Mouse (Mus musculus): ENCODE measurements around the gene Fmnl1. TPM values are rescaled to one million over a fixed set of nuclear protein-coding genes. Genes with fewer than 3 reads are reported as not detected.

Gene Fmnl1
- polyA plus RNA-seq, 1 experiment from 2014 or later, result 7.0 TPM

DNA sequence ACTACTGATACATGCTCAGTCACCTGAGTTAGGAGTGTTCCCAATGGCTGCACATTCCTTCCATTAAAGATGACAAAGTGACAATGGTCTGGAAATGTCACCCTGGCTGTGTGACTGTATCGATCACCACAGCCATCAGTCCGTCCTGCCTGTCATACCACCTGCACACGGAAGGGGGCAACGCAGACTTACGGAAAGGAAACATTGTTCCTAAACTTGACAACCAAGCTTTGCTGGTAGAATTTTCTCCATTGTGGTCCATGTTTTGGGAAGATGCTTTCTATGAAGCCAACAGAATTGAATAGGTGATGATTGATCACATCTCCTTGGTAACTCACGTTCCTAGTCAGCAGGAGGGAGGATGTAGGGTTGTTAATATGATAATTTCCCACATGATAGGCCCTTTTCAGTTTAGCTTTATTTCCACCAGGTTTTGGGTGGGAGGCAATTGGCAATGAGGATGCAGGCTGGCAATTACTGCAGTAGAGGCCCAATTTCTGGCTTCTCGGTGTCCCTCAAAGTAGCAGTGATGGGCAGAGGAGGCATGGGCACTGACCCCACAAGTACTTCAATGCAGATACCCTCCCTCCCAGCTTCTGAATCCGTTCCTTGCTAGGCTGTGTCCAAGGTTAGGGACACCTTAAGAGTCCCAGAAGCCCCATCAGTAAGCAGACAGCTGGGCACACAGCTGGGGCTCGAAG, 2.1 kb upstream of the Fmnl1 start:
- no peak overlapping the region for H3K4me2 ChIP-seq
- H3K4me1 ChIP-seq (replicated peaks), result peaks cover 40% of the 10 kb centered on the region
- WGBS, result 20% methylated on average over 9 of the region's 9 CpGs
- H3K27ac ChIP-seq (replicated peaks), result peak overlapping the region; percentile 50
- no peaks in the 10 kb centered on the region for H3K27me3 ChIP-seq
- no peak overlapping the region for H3K9ac ChIP-seq
- no peaks in the 10 kb centered on the region for H3K36me3 ChIP-seq
- no peak for ATAC-seq (ENCODE audit: low FRiP score, low read depth)
- H3K9me3 ChIP-seq, result no peaks in the 10 kb centered on the region
- no peak overlapping the region for H3K4me3 ChIP-seq

DNA sequence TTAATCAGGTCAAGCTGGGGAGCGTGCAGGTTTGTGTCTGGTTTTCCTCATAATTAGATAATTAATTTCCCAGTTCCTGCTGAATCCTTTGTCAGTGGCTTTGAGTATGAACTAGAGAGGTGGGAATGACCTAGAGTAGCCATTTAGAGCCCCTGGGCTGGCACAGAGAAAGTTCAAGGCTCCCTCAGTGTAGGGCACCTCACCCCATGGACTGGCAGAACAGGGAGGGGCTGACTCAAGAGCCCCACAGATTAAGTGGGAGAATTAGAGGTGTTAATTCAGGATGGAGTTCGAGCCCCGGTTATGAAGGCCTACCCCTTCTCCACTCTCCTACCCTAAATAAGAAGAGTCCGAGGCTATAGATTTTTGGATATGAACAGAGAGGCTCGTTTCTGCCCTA, 1.2 kb upstream of the Fmnl1 start:
- Histone ChIP-seq H3K4me3 (peak overlapping the region; percentile 67), H3K36me3 (no peaks in the 10 kb centered on the region), H3K9me3 (no peaks in the 10 kb centered on the region), H3K4me2 (peak overlapping the region; percentile 76), H3K27me3 (no peaks in the 10 kb centered on the region), H3K27ac (replicated peaks) (peak overlapping the region; percentile 70), H3K9ac (peak overlapping the region; percentile 74; the same call in 1 of the 2 replicates), H3K4me1 (replicated peaks) (peaks cover 45% of the 10 kb centered on the region)
- 89% methylated on average over 5 of the region's 5 CpGs for WGBS
- ATAC-seq (ENCODE audit: low FRiP score, low read depth), result no peak

DNA sequence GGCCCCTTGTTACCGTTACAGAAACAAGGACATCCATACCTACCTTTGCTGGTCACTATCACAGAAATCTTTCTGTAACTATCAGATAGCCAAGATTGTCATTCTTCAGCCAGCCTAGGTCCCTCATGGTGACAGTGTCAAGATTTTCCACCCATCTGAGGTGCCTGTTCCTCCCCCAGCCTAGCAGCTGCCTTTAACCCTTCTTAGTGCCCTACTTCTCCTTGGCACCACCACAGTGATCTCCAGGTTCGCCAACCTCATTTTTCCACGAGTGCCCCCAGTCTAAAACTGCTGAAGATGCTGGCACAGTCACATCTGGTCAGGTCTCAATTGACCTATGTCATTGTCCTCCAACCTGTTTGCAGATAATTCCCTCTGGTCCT, 805 bp upstream of the Fmnl1 start:
- Histone ChIP-seq H3K4me2 (peak overlapping the region; percentile 76), H3K4me3 (peak overlapping the region; percentile 67), H3K9ac (peak overlapping the region; percentile 74), H3K36me3 (no peaks in the 10 kb centered on the region), H3K27ac (replicated peaks) (peak overlapping the region; percentile 70), H3K4me1 (replicated peaks) (peaks cover 50% of the 10 kb centered on the region), H3K9me3 (no peaks in the 10 kb centered on the region), H3K27me3 (no peaks in the 10 kb centered on the region)
- 38% methylated on average over 3 of the region's 3 CpGs for WGBS
- peak; percentile 5; the same call in 1 of the 2 replicates for ATAC-seq (ENCODE audit: low FRiP score, low read depth)

DNA sequence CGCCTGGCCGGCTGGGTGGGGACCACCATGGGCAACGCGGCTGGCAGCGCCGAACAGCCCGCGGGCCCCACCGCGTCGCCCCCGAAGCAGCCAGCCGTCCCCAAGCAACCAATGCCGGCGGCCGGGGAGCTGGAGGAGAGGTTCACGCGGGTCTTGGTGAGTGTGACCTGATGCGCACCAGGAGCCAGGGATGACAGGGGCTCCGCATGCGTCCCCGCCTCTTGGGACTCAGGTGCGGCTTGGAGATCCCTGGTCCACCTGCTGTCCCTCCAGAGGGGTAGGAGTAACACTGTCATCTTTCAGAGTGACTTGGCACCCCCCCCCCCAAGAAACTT, 346 bp downstream of the Fmnl1 start:
- H3K4me3 ChIP-seq, result peak overlapping the region; percentile 67
- H3K9me3 ChIP-seq, result no peaks in the 10 kb centered on the region
- 0 out of 2 replicates have a peak, but pooled peaks have one; percentile 1 for ATAC-seq (ENCODE audit: low FRiP score, low read depth)
- H3K4me2 ChIP-seq, result peak overlapping the region; percentile 76
- H3K36me3 ChIP-seq, result no peaks in the 10 kb centered on the region
- peak overlapping the region; percentile 70 for H3K27ac ChIP-seq (replicated peaks)
- H3K9ac ChIP-seq, result peak overlapping the region; percentile 74
- H3K4me1 ChIP-seq (replicated peaks), result peaks cover 55% of the 10 kb centered on the region
- no peaks in the 10 kb centered on the region for H3K27me3 ChIP-seq
- WGBS, result 2% methylated on average over 23 of the region's 23 CpGs

DNA sequence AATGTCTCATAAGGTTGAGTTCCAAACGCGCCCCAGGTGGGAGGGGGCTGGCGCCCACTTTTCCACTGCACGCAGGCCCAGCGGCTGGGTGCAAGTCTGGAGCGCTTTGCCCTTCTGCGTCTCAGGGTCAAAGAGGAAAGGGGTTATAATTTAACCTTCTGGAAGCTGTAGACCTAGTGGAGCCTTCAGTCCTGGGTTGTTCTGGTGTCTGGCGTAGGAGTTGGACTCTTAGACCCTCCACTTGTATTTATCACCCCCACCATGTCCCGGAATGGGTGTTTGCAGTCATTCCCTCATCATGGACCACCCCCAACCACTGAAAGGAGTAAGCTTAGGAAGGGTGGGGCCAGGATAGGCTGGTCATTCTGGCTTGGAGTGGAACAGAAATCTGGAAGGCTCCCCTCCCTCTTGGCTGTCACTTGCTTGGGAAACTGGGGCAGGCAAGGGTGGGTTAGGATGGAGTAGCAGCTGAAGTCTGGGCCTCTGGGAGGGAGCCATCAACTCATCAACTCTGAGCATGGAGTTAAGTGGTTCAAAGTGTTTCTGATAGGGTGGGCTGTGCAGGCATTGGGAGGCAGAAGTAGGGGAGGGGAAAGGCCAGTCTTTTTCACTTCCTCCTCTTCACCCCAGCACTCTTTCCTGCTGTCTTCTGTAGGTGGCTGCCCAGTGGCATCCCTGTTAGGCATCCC, 940 bp downstream of the Fmnl1 start:
- H3K27me3 ChIP-seq, result no peaks in the 10 kb centered on the region
- H3K9ac ChIP-seq, result peak overlapping the region; percentile 74
- H3K4me2 ChIP-seq, result peak overlapping the region; percentile 76
- peak overlapping the region; percentile 67 for H3K4me3 ChIP-seq
- no peak for ATAC-seq (ENCODE audit: low FRiP score, low read depth)
- H3K36me3 ChIP-seq, result no peaks in the 10 kb centered on the region
- peaks cover 55% of the 10 kb centered on the region for H3K4me1 ChIP-seq (replicated peaks)
- WGBS, result 45% methylated on average over 9 of the region's 9 CpGs
- no peak overlapping the region for H3K27ac ChIP-seq (replicated peaks)
- H3K9me3 ChIP-seq, result no peaks in the 10 kb centered on the region

DNA sequence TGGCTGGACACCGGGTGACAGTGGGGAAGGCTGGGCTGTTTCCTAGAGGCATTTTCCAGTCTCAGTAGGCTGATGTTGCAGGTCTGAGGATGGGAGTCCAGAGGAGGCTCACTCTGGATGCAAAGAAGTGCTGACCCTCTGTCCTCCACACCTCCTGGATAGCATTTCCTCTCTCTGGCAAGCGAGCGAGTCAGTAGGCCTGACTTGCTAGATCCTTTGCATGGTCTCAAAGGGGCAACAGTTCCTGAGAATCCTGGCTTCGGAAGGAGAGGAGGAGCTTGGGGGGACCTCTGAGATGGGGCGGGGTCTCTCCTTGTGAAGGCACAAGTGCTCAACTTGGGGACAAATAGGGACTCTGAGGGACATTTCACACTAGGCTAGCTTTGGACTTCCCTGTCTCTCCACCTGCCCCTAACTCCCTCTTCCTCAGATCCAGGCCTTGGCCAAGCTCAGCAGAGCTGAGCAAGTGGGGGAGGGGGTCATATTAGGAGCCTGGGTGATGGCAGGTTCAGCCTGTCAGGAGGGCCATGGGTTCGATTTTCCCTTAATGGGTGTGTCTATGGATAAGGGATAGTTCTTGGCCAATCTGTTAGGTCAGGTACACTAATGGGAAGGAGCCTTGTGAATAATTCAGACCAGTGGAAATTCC, 1.6 kb downstream of the Fmnl1 start:
- Histone ChIP-seq H3K36me3 (no peaks in the 10 kb centered on the region), H3K4me1 (replicated peaks) (peaks cover 55% of the 10 kb centered on the region), H3K4me2 (peak overlapping the region; percentile 76), H3K27me3 (no peaks in the 10 kb centered on the region), H3K4me3 (peak overlapping the region; percentile 67), H3K27ac (replicated peaks) (no peak overlapping the region), H3K9me3 (no peaks in the 10 kb centered on the region), H3K9ac (no peak overlapping the region; the same call in 1 of the 2 replicates)
- 77% methylated on average over 6 of the region's 6 CpGs for WGBS
- ATAC-seq (ENCODE audit: low FRiP score, low read depth), result no peak

DNA sequence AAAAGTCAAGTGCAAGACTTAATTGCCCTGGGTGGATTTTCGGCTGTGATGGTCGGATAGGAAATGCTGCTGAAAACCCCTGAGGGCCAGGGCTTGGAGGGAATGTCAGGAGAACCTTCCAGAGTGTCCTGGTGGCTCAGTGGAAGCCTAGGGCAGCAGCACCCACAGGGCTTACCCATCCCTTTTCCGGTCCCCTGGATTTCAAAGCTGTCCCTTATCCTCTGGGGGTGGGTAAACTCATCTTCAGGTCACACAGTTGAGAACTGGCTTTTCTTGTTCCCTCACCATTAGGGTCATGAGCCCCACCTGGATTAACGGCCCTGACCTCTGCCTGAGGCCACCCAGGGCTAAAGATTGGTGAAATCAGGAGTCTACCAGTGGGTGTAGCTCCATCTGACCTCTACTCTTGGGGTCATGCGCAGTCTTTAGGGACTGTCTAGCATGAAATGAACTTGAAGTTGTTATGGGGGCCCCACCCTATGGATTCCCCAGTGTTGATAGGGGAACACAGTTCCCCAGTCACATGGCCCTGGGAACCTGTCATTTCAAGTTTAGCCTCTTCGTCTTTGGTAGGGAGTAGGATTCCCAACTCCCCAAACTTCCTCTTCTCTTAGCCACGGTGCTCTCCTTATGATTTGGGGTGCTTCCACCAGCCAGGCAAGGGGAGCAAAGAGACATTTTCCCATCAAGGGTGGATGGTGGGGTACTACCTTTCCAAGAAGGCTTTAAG, 2.3 kb downstream of the Fmnl1 start:
- Histone ChIP-seq H3K27ac (replicated peaks) (no peak overlapping the region), H3K9me3 (no peaks in the 10 kb centered on the region), H3K4me1 (replicated peaks) (peaks cover 55% of the 10 kb centered on the region), H3K4me3 (peak overlapping the region; percentile 67; the same call in 1 of the 2 replicates), H3K36me3 (no peaks in the 10 kb centered on the region), H3K9ac (no peak overlapping the region), H3K4me2 (peak overlapping the region; percentile 76), H3K27me3 (no peaks in the 10 kb centered on the region)
- WGBS, result 86% methylated on average over 7 of the region's 7 CpGs
- ATAC-seq (ENCODE audit: low FRiP score, low read depth), result no peak

DNA sequence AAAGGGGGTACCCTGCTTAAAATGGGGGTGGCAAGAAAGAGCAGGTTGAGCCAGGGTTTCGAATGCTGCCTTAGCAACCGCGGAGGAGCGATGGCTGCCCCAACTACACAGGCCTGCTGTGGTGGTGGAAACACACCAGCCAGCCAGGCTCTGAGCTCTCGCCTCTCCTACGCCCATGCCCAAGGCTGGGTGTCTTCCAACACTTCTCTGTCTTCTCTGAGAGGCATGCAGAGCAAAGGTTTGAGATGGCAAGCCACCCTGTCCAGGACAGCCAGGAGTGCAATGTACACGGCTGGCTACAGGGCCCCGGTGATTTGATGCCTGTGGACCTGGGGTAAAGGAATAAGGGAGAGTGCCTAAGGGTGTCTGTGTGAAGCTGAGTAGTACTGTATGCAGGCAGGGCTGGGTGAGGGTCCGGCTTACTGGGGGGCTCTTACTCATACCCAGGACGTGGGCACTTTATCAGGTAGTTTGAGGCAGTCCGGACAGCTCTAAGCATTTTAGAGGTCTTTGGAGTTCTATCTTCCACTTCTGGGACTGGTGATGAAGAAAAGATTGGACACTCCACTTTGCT, 3.0 kb downstream of the Fmnl1 start:
- WGBS, result 92% methylated on average over 11 of the region's 11 CpGs
- H3K27me3 ChIP-seq, result no peaks in the 10 kb centered on the region
- H3K9ac ChIP-seq, result no peak overlapping the region
- H3K27ac ChIP-seq (replicated peaks), result no peak overlapping the region
- peaks cover 54% of the 10 kb centered on the region for H3K4me1 ChIP-seq (replicated peaks)
- no peak for ATAC-seq (ENCODE audit: low FRiP score, low read depth)
- no peak overlapping the region for H3K4me3 ChIP-seq
- no peaks in the 10 kb centered on the region for H3K36me3 ChIP-seq
- H3K9me3 ChIP-seq, result no peaks in the 10 kb centered on the region
- no peak overlapping the region for H3K4me2 ChIP-seq

DNA sequence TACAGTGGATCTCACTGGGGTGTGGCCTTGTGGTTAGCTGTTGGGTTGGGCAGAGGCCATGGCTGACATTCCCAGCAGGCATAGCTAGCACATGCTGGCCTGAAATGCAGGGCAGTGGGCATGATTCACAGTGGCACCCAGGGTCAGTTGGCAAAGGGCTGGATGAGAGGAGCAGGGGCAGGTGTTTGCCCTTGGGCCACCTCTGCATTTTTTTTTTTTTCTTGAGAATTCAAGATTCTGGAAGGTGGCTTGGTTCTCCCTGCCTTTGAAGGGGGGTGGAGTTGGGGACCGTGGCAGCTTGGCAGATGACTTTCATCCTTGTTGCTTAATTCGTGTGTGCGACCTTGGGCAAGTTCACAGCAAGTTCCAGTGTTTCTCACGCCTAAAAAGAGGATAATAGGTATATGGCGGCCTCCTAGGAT, 3.5 kb downstream of the Fmnl1 start:
- Histone ChIP-seq H3K36me3 (no peaks in the 10 kb centered on the region), H3K27ac (replicated peaks) (no peak overlapping the region), H3K9ac (no peak overlapping the region), H3K4me3 (no peak overlapping the region), H3K4me2 (no peak overlapping the region), H3K9me3 (no peaks in the 10 kb centered on the region), H3K27me3 (no peaks in the 10 kb centered on the region), H3K4me1 (replicated peaks) (peaks cover 49% of the 10 kb centered on the region)
- ATAC-seq (ENCODE audit: low FRiP score, low read depth), result no peak
- WGBS, result 88% methylated on average over 5 of the region's 5 CpGs

DNA sequence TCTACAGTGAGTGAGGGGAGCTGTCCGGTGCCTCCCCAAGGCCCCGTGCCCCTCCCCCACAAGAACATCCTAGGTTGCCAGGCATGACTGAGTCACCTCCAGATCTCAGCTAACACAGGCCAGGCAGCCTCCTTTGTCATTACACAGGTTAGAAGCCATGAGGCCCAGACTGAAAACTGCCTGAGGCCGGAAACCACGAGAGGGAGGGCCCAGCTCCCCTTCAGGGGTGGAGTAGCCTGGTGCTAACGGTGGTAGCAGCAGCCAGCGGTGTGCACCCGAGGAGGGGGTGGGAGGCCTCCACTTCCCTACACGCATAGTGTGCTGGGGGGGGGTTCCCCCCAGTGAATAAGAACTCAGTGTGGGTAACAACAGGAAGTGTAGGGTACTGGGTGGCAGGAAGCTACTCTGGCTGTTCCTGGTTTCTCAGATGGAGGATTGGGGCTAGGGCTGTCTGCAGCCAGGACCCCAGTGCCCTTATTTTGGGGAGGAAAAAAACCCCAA, 4.0 kb downstream of the Fmnl1 start:
- 63% methylated on average over 8 of the region's 8 CpGs for WGBS
- Histone ChIP-seq H3K9me3 (no peaks in the 10 kb centered on the region), H3K4me2 (no peak overlapping the region), H3K4me3 (no peak overlapping the region), H3K4me1 (replicated peaks) (peaks cover 43% of the 10 kb centered on the region), H3K9ac (no peak overlapping the region), H3K27me3 (no peaks in the 10 kb centered on the region), H3K36me3 (no peaks in the 10 kb centered on the region), H3K27ac (replicated peaks) (no peak overlapping the region)
- no peak for ATAC-seq (ENCODE audit: low FRiP score, low read depth)

DNA sequence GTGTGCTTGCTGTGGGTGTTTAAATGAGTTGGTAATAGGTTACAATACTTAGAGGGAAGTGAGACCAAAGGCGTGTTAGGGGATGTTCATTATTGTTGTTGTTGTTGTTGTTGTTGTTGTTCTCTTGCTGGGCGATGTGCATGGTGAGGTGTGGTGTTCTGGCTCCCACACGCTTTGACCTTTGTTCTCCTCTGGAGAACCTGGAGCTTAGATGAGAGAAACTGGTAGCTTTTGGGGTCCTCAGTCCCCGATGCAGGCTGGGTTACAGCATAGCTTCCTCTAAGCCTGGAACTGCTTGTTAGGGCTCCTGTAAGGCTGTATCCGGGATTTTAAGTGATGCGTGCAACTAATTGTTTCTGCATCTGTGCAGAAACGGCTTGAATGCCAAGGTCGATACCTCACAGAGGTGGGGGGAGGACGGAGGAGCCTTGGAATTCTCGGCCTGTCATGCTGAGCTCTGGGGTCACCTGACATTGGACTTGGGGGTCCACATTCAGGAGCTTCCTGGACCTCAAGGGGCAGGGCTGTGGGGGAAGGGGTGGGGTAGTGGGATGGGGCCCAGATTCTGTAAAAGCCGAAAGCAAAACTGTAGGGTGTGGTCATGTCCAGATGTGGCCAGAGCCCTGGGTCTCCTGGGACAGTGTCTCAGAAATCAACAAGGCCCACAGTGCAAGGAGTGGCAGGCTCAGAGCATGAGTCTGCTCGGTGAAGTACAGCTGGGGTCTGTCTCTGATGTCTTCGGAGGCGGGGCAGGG, 5.0 kb downstream of the Fmnl1 start:
- no peaks in the 10 kb centered on the region for H3K36me3 ChIP-seq
- no peaks in the 10 kb centered on the region for H3K27me3 ChIP-seq
- no peak overlapping the region for H3K4me3 ChIP-seq
- 74% methylated on average over 14 of the region's 14 CpGs for WGBS
- no peak for ATAC-seq (ENCODE audit: low FRiP score, low read depth)
- no peak overlapping the region for H3K9ac ChIP-seq
- no peaks in the 10 kb centered on the region for H3K9me3 ChIP-seq
- H3K4me2 ChIP-seq, result no peak overlapping the region
- H3K27ac ChIP-seq (replicated peaks), result no peak overlapping the region
- peaks cover 37% of the 10 kb centered on the region for H3K4me1 ChIP-seq (replicated peaks)

Data from hindbrain, embryonic 15.5 days (tissue).